Mouse (Mus musculus) thymus, adult 2 months (tissue): ENCODE results near the gene Hc.

Source experiments
- CTCF ChIP-seq: fragments of 200-500 bp; IDR thresholded peaks from 2 replicates; pipeline ENCODE4 v1.5.1; 2012; ENCODE audit warnings: mild to moderate bottlenecking, control low read depth, low read length, moderate library complexity, borderline replicate concordance; ENCODE audit not compliant: control insufficient read depth, poor library complexity, insufficient read depth; ENCODE audit errors: extremely low read depth
- POLR2A ChIP-seq: fragments of 200-500 bp; IDR thresholded peaks from 2 replicates; pipeline ENCODE4 v1.6.1; 2012; ENCODE audit warnings: mild to moderate bottlenecking, low read length, control low read depth, moderate library complexity; ENCODE audit not compliant: control insufficient read depth, poor library complexity, insufficient read depth; ENCODE audit errors: extremely low read depth

GRCm38 (mm10) chr2:35015861-35016260, 45.4 kb downstream of the Hc start:
- TF ChIP-seq POLR2A (no peak), CTCF (no peak)
